Mouse (Mus musculus) lung, postnatal 4 days (tissue): ENCODE measurements around the gene Slc22a5.

Source experiments
- DNase-seq, 2 experiments: peaks; one replicate each; pipeline ENCODE4 v3.0.0; 2021

Gene Slc22a5

DNA sequence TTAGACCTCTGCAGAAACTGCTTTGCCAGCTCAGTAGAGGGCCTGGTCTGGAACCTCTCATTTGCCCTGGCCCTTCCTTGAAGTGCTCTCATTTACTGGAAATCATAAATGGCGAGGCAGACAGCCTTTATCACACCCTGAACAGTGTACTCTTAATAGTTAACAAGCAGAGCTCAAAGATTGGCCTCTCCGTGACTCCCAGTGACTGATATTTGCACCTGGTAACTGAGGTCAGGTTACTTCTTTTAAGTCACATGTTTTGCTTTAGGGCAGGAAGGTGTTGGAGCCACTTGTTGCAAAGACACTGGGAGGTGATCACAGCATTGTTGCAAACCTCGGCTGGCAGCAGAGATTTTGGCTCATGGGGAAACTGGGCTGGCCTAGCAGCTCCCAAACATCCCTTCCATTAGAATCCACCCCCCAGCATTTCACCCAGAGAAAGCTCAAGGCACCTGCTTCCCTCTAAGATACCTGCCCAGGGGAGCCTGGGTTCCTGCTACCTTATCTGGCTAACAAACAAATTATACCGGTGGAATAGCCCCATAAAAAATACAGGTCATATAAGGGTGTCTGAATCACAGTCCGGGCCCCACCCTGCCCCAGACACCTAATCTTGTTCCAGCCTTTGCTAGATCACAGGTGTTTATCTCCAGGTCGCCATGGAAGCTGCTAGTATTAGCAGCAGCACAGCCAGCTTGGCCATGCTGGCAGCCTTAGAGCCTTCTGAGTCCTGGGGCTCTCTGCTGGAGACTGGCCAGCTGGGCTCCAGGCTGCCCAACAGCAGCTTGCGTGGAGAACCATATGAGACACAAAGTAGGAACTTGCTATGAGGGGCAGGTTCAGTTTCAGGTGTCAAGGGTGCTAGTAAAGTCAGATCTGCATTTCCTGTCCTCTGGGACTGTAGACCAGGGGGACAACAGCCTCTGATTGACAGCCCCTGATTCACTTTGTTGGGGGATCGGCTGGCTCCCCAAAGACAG lies 51.5 kb downstream of the Slc22a5 start:
- DNase-seq = no peak

DNA sequence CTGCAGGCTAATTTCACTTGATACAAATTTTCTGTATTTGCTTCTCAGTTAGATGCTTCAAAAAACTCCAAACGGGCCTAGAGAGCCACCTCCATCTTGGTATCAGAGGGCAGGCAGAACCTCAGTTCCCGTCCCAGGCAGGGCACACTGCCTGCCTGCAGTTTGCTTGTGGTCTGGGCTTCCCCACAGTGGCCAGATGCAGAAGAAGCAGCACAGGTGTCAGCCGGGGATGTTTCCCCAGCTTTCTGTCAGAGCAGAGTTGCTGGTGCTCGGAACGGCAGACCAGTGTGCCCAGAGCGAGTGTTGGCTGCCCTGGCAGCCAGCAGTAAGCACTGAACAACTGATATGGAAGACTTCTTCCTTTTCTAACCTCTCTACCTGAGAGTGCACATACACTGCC lies 52.3 kb downstream of the Slc22a5 start:
- no peak for DNase-seq

DNA sequence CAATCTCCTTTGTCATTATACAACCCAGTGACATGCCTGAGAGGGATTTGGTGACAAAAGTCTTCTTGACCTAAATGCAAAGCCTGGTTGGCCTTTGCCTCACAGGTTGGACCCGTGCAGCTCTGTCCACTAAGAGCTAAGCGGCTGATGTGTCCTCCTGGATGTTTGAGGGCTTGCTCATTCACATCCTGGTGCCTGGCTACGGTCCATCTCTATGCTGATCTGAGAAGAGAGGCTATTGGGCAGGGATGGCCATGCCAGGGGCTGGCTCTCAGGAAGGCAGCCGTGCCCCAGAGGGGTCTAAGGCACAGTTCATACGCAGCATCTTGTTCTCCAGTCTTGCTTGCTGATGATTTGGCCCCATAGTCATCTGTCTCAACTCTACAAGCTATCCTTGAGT lies 53.7 kb downstream of the Slc22a5 start:
- no peak for DNase-seq

DNA sequence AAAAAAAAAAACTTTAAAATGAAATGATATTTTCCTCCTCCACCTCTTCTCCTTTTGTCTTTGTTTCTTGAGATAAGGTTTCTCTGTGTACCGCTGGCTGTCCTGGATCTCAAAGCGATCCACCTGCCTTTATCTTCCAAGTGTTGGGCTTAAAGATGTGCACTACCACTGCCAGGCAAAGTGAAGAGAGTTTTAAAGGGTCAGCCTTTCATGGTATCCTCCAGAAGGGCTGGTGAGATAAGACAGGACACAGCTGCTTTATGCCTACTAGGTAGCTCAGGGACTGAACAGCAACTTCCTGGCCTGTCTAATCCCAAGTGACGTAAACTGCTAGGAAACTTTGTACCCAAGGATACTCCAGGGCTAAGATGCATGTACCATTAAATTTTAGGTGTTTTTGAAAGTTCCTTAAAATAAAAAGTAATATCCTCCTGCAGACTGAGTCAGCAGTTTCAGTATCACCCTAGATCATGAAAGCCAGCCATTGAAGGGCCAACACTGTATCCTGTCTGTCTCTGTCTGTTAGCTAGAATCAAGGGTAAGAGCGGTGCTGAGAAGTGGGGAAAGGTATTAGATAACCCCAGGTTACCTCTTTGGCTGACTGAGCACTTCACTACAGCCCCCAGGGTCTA lies 56.0 kb downstream of the Slc22a5 start:
- DNase-seq = no peak

DNA sequence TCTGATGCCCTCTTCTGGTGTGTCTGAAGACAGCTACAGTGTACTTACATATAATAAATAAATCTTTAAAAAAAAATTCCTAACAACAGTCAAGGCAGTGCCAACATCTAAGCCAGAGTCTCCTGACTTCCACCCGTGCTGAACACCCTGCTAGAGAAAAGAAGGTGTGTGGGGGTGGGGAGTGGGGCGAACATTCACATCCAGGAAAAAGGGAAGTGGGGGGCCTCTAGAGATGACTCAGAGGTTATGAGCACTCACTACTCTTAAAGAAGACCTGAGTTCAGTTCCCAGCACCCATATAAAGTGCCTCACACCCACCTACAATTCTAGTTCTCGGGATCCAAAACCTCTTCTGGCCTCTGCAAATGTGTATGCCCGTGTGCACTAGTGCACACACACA lies 66.1 kb downstream of the Slc22a5 start:
- no peak for DNase-seq

DNA sequence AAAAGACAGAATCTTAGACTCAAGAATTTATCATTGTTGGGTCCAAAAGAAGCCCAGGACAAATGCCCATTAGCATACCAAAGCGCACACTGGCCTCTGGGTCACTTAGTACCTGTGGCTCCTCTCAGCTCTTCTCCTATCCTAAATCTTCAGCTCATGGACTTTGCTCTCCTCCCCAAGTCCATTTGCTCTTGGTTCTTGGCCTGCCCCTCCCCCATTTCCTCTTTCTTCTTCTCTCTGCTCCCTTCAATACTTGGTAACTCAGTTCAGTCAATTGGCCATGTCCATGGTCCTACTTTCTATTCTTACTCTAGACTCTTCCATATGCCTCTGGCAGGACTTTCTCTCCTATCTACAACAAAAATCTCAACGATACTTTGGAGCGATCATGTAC lies 69.5 kb downstream of the Slc22a5 start:
- no peak for DNase-seq

DNA sequence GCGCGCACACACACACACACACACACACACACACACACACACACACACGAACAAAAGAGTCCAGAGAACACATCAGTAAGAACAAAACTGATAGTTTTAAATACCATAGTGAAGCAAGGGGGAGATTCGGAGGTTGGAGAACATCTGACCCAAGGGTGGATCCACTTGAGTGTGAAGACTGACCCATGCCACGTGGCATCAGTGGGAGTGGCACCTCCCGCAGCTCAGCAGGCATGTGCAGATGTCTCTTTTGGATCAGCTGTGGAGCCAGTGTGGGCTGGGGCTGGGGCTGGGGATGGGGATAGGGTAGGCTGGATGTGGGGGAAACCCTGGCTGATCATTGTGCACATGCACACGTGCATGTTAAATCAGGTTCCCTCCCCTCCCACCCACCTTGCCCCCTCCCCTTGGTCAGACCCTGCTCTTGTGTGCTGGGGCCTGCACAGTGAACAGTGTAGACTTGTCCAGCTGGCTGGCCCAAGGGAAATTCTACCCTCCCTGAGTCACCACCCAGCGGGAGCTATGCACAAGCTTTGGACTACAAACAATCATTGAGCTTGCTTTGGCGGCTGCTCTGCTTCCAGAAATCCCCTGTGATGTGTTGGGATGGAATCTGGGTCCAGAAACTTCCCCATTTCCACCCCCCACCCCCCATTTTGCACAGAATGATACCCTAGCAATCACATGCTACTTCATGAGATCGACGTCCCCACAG lies 70.1 kb downstream of the Slc22a5 start:
- no peak for DNase-seq

DNA sequence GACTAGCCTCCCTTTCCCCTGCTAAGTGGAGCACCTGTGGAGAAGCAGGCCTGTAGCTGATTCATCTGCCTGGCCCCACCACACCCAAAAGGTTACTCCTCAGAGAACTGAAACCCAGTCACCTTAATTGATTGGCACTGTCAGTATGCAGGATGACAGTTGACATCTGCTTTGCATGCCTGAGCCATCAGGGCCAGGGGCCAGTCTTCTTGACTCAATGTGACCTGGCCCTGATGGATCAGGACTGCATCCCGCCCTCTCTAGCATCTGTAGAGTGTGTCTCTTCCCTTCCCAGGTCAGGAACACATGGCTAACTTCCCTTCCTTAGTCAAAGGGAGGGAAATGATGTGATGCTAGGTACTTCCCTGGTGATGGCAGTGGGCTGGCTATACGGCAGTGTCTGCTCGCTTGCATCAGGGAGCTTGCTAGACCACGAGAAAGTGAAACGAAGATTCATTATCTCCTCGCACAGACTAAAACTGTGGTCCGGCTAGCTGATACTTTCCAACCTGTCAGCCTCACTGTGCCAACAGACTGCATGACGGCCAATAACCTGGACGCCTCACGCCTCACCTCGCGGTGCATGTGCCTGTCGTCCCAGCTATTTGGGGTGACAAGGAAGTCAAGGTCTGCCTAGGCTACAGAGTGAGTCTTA lies 70.8 kb downstream of the Slc22a5 start:
- no peak for DNase-seq

DNA sequence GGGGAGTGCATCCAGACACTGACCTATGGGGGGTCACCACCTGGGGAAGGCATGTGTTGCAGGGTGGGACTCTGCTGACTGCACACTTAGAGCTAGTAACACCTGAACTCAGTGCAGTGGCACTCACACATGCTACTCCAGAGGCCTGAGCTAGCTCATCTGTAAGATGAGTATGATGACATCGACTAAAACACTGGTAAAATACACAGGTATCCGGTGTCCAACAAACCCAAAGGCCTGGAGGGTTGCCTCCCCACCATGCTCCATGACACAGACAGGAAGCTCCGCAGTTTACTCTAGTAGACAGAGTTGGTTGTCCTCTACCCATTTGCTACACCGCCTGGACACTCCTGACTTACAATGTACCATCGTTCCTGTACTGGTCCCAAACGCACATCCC lies 71.9 kb downstream of the Slc22a5 start:
- no peak for DNase-seq

DNA sequence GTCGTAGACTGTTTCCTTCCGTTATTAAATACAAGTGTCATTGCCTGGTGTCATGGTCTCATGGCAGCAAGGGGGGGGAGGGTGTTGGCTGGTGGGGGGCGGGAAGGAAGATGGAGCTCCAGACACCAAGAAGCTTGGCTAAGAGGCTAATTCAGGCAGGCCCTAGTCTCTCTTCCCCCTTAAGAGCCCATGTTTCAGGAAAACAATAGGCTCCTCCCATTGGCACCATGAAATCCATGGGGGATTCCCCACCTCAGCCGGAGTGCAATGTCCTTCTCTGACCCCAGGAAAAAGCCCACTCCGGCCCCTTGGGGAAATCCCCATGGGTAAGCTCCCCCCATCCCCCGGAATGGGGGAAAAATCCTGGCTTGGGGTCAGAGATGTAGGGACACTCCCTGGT lies 72.7 kb downstream of the Slc22a5 start:
- peak; percentile 39 to 46 for DNase-seq

DNA sequence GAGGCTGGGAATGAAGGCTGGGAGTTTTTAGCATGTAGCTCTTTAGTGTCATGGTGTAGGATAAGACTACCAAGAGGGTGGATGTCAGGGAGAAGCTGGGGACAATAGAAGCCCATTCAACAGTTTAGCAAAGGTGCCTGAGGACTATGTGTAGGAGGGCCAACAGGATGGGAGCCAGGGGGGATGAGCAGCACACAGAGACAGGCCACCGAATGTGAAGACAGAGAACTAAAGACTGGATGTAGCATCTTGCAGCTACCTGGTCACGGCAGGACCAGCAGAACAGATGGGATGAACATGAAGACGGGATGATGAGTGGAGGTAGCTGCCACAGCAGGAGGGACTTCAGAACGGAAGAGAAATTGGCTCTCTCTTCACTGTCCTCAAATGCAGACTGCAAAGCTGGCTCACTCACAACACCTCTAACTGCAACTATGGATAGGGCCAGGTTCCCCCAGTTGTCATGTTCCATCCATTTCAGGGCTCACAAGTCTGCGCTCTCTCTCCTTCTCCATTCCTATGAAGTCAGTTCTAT lies 74.6 kb downstream of the Slc22a5 start:
- DNase-seq = no peak

DNA sequence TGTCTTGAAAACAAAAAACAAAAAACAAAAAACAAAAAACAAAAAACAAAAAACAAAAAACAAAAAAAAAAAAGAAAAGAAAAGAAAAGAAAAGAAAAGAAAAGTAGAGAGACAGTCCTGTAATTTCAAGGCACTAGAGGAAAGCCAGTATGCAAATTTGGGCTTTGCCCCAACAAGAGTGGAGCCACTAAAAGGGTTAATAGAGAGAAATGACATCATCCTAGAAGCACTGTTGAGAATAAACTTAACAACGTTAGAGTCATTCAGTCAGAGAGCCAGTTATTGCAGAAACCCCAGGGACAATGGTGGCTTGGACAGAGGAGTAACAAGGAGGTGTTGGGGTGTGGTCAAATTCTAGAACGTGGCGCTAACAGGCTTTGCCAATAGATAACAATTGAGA lies 76.7 kb downstream of the Slc22a5 start:
- DNase-seq = no peak
